Mouse (Mus musculus): ENCODE measurements around the gene Cd44. TPM values are rescaled to one million over a fixed set of nuclear protein-coding genes. Genes with fewer than 3 reads are reported as not detected.

Cd44 gene
- polyA plus RNA-seq, 1 experiment = 4.5 TPM

DNA sequence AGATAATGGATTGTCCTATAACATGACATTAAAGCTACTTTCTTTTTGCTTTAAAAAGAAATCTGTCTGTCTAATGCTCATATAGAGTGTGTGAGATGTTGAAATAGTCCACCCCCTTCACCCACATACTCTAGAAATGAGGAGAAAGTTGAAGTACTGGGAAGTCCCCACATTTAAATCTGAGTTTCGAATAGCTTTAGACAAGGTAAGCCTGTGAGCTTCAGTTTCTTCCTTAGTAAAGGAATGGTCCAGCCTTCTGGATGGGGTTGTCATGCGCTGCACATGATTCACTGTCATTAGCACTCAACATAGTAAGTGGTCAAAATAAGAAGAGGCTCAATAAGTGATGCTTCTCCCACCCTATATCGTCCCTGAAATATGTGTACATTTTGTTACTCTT, 48.2 kb downstream of the Cd44 start:
- H3K4me3 ChIP-seq (replicated peaks; ENCODE audit: insufficient read depth, low read depth, low read length) = no peak overlapping the region
- H3K27me3 ChIP-seq (ENCODE audit: control insufficient read depth, insufficient read depth, low read length) = no peaks in the 10 kb centered on the region
- no peak overlapping the region for H3K27ac ChIP-seq (ENCODE audit: insufficient read depth, low read length)
- 93% methylated on average over 3 of the region's 3 CpGs for WGBS
- no peaks in the 10 kb centered on the region for H3K4me1 ChIP-seq (ENCODE audit: control insufficient read depth, insufficient read depth, low read length)
- TF ChIP-seq POLR2A (IDR thresholded peaks at IDR 0.05; ENCODE audit: borderline replicate concordance, insufficient read depth, low read length) (no peak), CTCF (IDR thresholded peaks at IDR 0.05; ENCODE audit: borderline replicate concordance, insufficient read depth, low read depth, low read length) (no peak)
- no peak for DNase-seq

DNA sequence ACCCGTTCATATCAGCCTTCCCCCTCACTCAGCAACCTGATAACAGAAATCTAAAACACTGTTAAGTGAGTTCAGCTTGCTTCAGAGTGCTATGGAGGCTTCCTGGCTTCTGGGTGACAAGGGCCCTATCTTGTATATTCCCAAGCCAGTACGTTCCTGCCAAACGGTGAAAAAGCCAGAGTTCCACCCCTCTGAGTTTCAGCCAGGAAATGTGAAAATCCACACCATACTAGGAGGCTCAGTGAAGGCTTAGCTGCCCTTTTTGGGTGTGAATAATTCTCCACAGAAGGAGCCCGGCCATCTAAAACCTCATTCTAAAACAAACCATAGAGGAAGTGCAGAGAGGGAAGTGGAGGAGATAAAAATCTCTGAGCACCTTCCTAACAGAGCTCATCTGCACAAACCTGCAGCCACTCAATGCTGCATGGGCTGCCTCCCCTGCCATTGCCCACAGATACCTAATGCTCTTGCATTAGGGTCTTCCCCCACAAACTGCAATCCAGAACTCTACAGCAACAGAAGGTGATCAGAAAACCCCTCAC, 49.5 kb downstream of the Cd44 start:
- Histone ChIP-seq H3K27me3 (ENCODE audit: control insufficient read depth, insufficient read depth, low read length) (no peaks in the 10 kb centered on the region), H3K4me3 (replicated peaks; ENCODE audit: insufficient read depth, low read depth, low read length) (no peak overlapping the region), H3K27ac (ENCODE audit: insufficient read depth, low read length) (no peak overlapping the region), H3K4me1 (ENCODE audit: control insufficient read depth, insufficient read depth, low read length) (no peaks in the 10 kb centered on the region)
- DNase-seq = no peak
- 54% methylated on average over 4 of the region's 4 CpGs for WGBS
- no peak for TF ChIP-seq CTCF (IDR thresholded peaks at IDR 0.05; ENCODE audit: borderline replicate concordance, insufficient read depth, low read depth, low read length)
- TF ChIP-seq POLR2A (IDR thresholded peaks at IDR 0.05; ENCODE audit: borderline replicate concordance, insufficient read depth, low read length) = no peak

DNA sequence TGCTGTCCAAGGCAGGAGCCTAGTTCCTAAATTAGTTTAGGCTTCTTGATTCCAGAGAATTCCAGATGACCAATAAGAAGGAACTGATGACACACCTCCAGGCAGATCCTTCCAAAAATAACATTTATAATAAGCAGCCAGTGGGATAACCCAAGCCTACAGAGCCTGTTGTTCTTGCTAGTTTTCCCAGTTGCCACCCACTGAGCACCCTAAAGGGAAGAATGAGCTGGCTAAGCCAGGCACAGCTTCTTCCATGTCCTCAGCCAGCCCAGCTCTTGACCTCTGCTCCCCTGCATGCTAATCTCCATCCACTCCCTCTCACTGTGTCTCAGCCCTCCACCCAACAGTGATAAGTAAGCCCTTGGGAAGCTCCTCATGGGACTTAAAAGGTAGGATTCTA, 51.4 kb downstream of the Cd44 start:
- peak in 1 of 2 experiments; percentile 9 for DNase-seq
- H3K27me3 ChIP-seq (ENCODE audit: control insufficient read depth, insufficient read depth, low read length) = no peaks in the 10 kb centered on the region
- TF ChIP-seq CTCF (IDR thresholded peaks at IDR 0.05; ENCODE audit: borderline replicate concordance, insufficient read depth, low read depth, low read length) (no peak), POLR2A (IDR thresholded peaks at IDR 0.05; ENCODE audit: borderline replicate concordance, insufficient read depth, low read length) (no peak)
- no peak overlapping the region for H3K27ac ChIP-seq (ENCODE audit: insufficient read depth, low read length)
- no peaks in the 10 kb centered on the region for H3K4me1 ChIP-seq (ENCODE audit: control insufficient read depth, insufficient read depth, low read length)
- no peak overlapping the region for H3K4me3 ChIP-seq (replicated peaks; ENCODE audit: insufficient read depth, low read depth, low read length)

DNA sequence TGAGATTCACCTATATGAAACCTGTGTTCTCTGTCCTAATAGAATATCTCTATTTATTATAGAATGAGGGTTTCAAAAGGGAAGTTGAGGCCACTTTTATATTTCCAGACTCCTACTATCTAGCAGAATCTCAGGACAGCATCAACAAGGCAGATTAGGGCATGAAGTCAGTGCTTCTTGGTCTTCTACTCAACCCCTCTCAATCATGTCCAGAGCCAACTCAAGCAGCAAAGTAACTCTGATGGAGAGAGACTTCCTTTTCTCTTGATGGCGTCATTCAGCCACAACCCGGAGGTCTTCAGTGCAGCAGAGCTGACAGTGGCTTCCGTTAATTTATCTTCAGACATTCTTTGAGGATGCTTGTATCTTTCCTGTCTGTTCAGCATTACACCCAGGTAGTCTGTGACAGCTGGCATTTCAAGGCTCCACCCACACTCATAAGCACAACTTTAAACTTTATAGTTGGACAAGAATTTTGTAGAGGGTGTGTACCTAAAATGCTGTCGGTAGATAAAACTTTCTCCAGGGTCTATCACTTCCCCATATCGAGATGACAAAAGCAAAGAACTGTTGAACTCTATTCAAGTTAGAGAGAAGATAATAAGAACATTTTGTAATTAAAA, 52.5 kb downstream of the Cd44 start:
- TF ChIP-seq POLR2A (IDR thresholded peaks at IDR 0.05; ENCODE audit: borderline replicate concordance, insufficient read depth, low read length) (no peak), CTCF (IDR thresholded peaks at IDR 0.05; ENCODE audit: borderline replicate concordance, insufficient read depth, low read depth, low read length) (no peak)
- DNase-seq = no peak
- Histone ChIP-seq H3K27ac (ENCODE audit: insufficient read depth, low read length) (no peak overlapping the region), H3K27me3 (ENCODE audit: control insufficient read depth, insufficient read depth, low read length) (no peaks in the 10 kb centered on the region), H3K4me1 (ENCODE audit: control insufficient read depth, insufficient read depth, low read length) (no peaks in the 10 kb centered on the region), H3K4me3 (replicated peaks; ENCODE audit: insufficient read depth, low read depth, low read length) (no peak overlapping the region)
- WGBS = 93% methylated on average over 5 of the region's 5 CpGs

DNA sequence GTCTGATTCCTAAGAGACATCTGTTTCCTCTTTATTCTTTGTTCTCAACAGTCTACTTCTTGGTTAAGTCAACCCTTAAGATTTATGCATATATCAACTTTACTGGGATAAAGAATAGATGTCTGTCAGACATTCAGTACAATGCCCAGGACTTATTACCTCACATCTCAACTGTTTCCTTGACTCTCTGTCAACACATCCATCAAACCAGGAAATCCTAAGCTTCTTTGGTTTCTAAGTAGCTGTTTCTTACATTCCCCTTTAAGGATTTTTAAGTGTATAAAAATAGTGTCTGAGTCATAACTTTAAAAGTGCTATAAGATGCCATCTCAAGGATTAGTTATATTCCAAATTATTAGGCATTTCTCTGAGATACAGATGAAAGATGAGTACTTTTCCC, 60.2 kb downstream of the Cd44 start:
- Histone ChIP-seq H3K4me3 (replicated peaks; ENCODE audit: insufficient read depth, low read depth, low read length) (no peak overlapping the region), H3K27ac (ENCODE audit: insufficient read depth, low read length) (no peak overlapping the region), H3K4me1 (ENCODE audit: control insufficient read depth, insufficient read depth, low read length) (no peaks in the 10 kb centered on the region), H3K27me3 (ENCODE audit: control insufficient read depth, insufficient read depth, low read length) (no peaks in the 10 kb centered on the region)
- no peak for DNase-seq
- no peak for TF ChIP-seq POLR2A (IDR thresholded peaks at IDR 0.05; ENCODE audit: borderline replicate concordance, insufficient read depth, low read length)
- TF ChIP-seq CTCF (IDR thresholded peaks at IDR 0.05; ENCODE audit: borderline replicate concordance, insufficient read depth, low read depth, low read length) = no peak

DNA sequence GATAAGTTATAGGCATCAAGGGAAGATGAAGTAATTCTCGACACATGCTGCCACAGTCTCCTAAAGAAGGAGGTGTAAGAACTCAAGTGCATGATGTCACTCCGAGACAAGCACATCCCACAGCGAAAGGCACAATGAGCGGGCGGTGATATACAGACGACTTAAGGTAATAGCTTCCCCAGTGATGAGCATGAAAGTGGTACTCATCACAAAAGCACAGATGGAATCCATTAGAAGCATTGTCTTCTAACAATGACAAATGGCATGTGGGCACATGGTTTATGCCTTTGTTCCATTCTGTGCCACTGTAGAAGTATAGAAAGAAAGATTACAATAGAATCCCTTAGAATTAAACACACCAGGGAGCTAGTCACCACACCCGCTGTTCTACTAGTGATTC, 63.3 kb downstream of the Cd44 start:
- H3K27ac ChIP-seq (ENCODE audit: insufficient read depth, low read length) = no peak overlapping the region
- H3K4me3 ChIP-seq (replicated peaks; ENCODE audit: insufficient read depth, low read depth, low read length) = no peak overlapping the region
- WGBS = 60% methylated on average over 7 of the region's 7 CpGs
- TF ChIP-seq POLR2A (IDR thresholded peaks at IDR 0.05; ENCODE audit: borderline replicate concordance, insufficient read depth, low read length) = no peak
- TF ChIP-seq CTCF (IDR thresholded peaks at IDR 0.05; ENCODE audit: borderline replicate concordance, insufficient read depth, low read depth, low read length) = no peak
- H3K27me3 ChIP-seq (ENCODE audit: control insufficient read depth, insufficient read depth, low read length) = no peaks in the 10 kb centered on the region
- no peaks in the 10 kb centered on the region for H3K4me1 ChIP-seq (ENCODE audit: control insufficient read depth, insufficient read depth, low read length)
- no peak for DNase-seq

DNA sequence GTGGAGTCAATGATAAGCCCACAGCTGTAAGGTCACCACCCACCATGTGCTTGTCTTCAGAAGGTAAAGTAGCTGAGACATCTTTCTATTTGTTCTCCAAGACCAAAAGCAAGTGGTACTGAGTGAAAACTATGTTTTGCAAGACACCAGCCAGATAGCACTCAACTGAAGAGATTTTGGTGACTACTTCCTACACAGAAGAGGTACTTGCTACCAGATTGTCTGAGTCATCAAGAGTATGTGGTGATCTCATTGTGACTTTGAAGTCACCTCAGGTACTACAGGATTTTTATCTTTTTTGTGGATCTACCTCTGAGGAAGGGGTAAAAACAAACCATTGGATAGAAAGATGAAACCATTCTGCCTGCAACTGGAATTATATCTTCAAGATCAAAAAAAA, 69.9 kb downstream of the Cd44 start:
- DNase-seq = no peak
- Histone ChIP-seq H3K27me3 (ENCODE audit: control insufficient read depth, insufficient read depth, low read length) (no peaks in the 10 kb centered on the region), H3K4me1 (ENCODE audit: control insufficient read depth, insufficient read depth, low read length) (no peaks in the 10 kb centered on the region), H3K27ac (ENCODE audit: insufficient read depth, low read length) (no peak overlapping the region), H3K4me3 (replicated peaks; ENCODE audit: insufficient read depth, low read depth, low read length) (no peak overlapping the region)
- TF ChIP-seq CTCF (IDR thresholded peaks at IDR 0.05; ENCODE audit: borderline replicate concordance, insufficient read depth, low read depth, low read length) (no peak), POLR2A (IDR thresholded peaks at IDR 0.05; ENCODE audit: borderline replicate concordance, insufficient read depth, low read length) (no peak)

DNA sequence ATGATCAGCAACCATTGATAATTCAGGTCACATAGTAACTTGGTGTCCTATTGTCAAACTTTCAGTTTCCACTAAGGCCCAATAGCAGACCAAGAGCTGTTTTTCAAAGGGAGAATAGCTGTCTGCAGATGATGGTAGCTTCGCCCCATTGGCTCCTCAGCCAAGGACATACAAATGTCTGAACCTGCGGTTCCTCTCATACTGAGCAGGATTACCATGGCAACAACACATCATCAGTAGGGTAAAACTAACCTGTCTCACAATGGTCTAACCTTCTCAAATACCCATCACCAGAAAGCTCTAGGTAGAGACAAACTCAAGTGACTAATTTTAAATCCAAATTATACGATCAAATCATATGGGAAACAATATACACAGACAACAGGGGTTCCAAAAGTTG, 72.3 kb downstream of the Cd44 start:
- no peaks in the 10 kb centered on the region for H3K27me3 ChIP-seq (ENCODE audit: control insufficient read depth, insufficient read depth, low read length)
- WGBS = 75% methylated on average over 3 of the region's 3 CpGs
- DNase-seq = peak; percentile 54 to 71
- no peak overlapping the region for H3K27ac ChIP-seq (ENCODE audit: insufficient read depth, low read length)
- H3K4me1 ChIP-seq (ENCODE audit: control insufficient read depth, insufficient read depth, low read length) = no peaks in the 10 kb centered on the region
- no peak for TF ChIP-seq POLR2A (IDR thresholded peaks at IDR 0.05; ENCODE audit: borderline replicate concordance, insufficient read depth, low read length)
- no peak for TF ChIP-seq CTCF (IDR thresholded peaks at IDR 0.05; ENCODE audit: borderline replicate concordance, insufficient read depth, low read depth, low read length)
- H3K4me3 ChIP-seq (replicated peaks; ENCODE audit: insufficient read depth, low read depth, low read length) = no peak overlapping the region
